ENCODE assay signal across 23 mouse cellular contexts in the genomic region with DNA sequence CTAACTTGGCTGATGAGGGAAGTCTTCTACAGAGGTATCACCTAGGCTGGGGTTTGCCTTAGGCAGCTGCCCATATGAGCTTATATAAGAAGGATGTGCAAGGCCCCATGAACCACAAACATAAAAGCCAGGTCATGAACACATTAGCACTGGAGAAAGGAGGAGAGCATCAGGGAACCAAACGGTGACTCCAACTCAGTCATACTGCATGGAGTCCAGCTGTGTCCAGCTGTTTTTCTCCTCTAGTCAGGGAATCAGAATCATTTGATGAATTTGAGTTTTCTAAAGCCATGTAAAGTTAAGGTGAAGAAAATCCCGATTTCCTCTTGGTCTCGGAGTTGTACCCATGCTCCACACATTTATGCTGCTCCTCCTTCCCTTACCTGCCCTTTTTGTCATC.
A peak's percentile ranks its signal among the peaks of the same experiment; 100 is the strongest.
DNase-seq lines count a peak whose midpoint lies in the region; ATAC-seq and TF ChIP-seq lines count a peak whose summit lies in the region.
"Had no signal": no experiment of that assay in that cellular context is flagged by ENCODE, and none has a peak within 500 bp of the region (broad histone marks: within the 10 kb centered on the region; RNA-seq: fewer than 3 reads in every experiment).

No protein-coding gene starts in this region.

- intact Hi-C loops in heart, adult 2 months (cut with DNase I): no loop called here

- peaks cover 18% of the 10 kb centered on the region for H3K36me3 ChIP-seq in heart, adult 2 months (ENCODE audit: control insufficient read depth, insufficient read depth, low read length)
- no peaks in the 10 kb centered on the region for H3K36me3 ChIP-seq in kidney, adult 2 months (ENCODE audit: control insufficient read depth, insufficient read depth, low read length)
- no peaks in the 10 kb centered on the region for H3K36me3 ChIP-seq in stomach, embryonic 14.5 days (ENCODE audit: control insufficient read depth, insufficient read depth, low read length)
- H3K36me3 ChIP-seq in stomach, postnatal 0 days (ENCODE audit: control insufficient read depth, insufficient read depth, low read length): no peaks in the 10 kb centered on the region
- H3K36me3 ChIP-seq: limb, embryonic 10.5 days; midbrain, embryonic 13.5 days had no signal

- H3K27me3 ChIP-seq in heart, adult 2 months (ENCODE audit: control insufficient read depth, insufficient read depth, low read length): no peaks in the 10 kb centered on the region
- H3K27me3 ChIP-seq in kidney, adult 2 months (replicated peaks; ENCODE audit: control insufficient read depth, insufficient read depth, low read length): no peaks in the 10 kb centered on the region
- H3K27me3 ChIP-seq in stomach, embryonic 14.5 days (ENCODE audit: control insufficient read depth, insufficient read depth, low read length): no peaks in the 10 kb centered on the region
- H3K27me3 ChIP-seq in stomach, postnatal 0 days (ENCODE audit: control insufficient read depth, insufficient read depth, low read length): no peaks in the 10 kb centered on the region
- H3K27me3 ChIP-seq: megakaryocyte, embryonic 14.5 days; midbrain, embryonic 13.5 days had no signal

- H3K79me2 ChIP-seq in heart, adult 2 months (replicated peaks; ENCODE audit: control insufficient read depth, insufficient read depth, low read length): peaks cover 4% of the 10 kb centered on the region

- no peak overlapping the region for H3K9ac ChIP-seq in heart, adult 2 months (ENCODE audit: low read depth, low read length)
- H3K9ac ChIP-seq in stomach, embryonic 14.5 days (replicated peaks; ENCODE audit: low read depth, low read length): no peak overlapping the region
- H3K9ac ChIP-seq in stomach, postnatal 0 days (ENCODE audit: low read length): no peak overlapping the region
- H3K9ac ChIP-seq: hindbrain, embryonic 14.5 days; midbrain, embryonic 13.5 days had no signal

- H3K4me2 ChIP-seq in stomach, embryonic 14.5 days (replicated peaks; ENCODE audit: low read depth, low read length): no peak overlapping the region; the same call in 1 of the 2 replicates
- H3K4me2 ChIP-seq in stomach, postnatal 0 days (replicated peaks; ENCODE audit: low read depth): no peak overlapping the region
- H3K4me2 ChIP-seq: hindbrain, embryonic 14.5 days; midbrain, embryonic 13.5 days had no signal

- WGBS in heart, adult 2 months: 82% methylated on average over 3 of the region's 3 CpGs
- WGBS in kidney, adult 2 months: 76% methylated on average over 3 of the region's 3 CpGs
- WGBS in stomach, embryonic 14.5 days: 44% methylated on average over 3 of the region's 3 CpGs
- WGBS in stomach, postnatal 0 days: 56% methylated on average over 3 of the region's 3 CpGs

- no peak overlapping the region for H3K27ac ChIP-seq in heart, adult 2 months
- no peak overlapping the region for H3K27ac ChIP-seq in kidney, adult 2 months (ENCODE audit: insufficient read depth, low read depth, low read length)
- peak overlapping the region; percentile 34; the same call in 1 of the 2 replicates for H3K27ac ChIP-seq in stomach, embryonic 14.5 days (ENCODE audit: low read length)
- no peak overlapping the region for H3K27ac ChIP-seq in stomach, postnatal 0 days (replicated peaks)
- H3K27ac ChIP-seq: gastrocnemius, adult 2 months; hindbrain, embryonic 14.5 days; layer of hippocampus, adult 2 months; limb, embryonic 10.5 days; midbrain, embryonic 13.5 days had no signal

- TF ChIP-seq EP300 in heart, adult 2 months (IDR thresholded peaks at IDR 0.05; ENCODE audit: insufficient read depth, low read depth, low read length): no peak
- no peak for TF ChIP-seq EP300 in stomach, postnatal 0 days (optimal IDR thresholded peaks at IDR 0.05)

- no peak for TF ChIP-seq CTCF in heart, adult 2 months (IDR thresholded peaks at IDR 0.05)
- TF ChIP-seq CTCF in kidney, adult 2 months (conservative IDR thresholded peaks at IDR 0.05; ENCODE audit: insufficient read depth, insufficient read length, low read depth, low read length): no peak
- TF ChIP-seq CTCF in stomach, postnatal 0 days (IDR thresholded peaks at IDR 0.05; ENCODE audit: low read depth): no peak

- no peaks in the 10 kb centered on the region for H3K9me3 ChIP-seq in stomach, embryonic 14.5 days (ENCODE audit: control insufficient read depth, low read depth, low read length)
- no peaks in the 10 kb centered on the region for H3K9me3 ChIP-seq in stomach, postnatal 0 days (ENCODE audit: control insufficient read depth, low read length)
- H3K9me3 ChIP-seq: limb, embryonic 10.5 days; megakaryocyte, embryonic 14.5 days; midbrain, embryonic 13.5 days had no signal

- no peak for TF ChIP-seq POLR2A in heart, adult 2 months (IDR thresholded peaks at IDR 0.05; ENCODE audit: insufficient read depth, low read depth, low read length)
- no peak for TF ChIP-seq POLR2A in kidney, adult 2 months (IDR thresholded peaks at IDR 0.05; ENCODE audit: low read depth, low read length)

- peaks cover 16% of the 10 kb centered on the region for H3K4me1 ChIP-seq in heart, adult 2 months (ENCODE audit: control insufficient read depth, insufficient read depth, low read length)
- H3K4me1 ChIP-seq in kidney, adult 2 months (ENCODE audit: control insufficient read depth, insufficient read depth, low read length): peaks cover 28% of the 10 kb centered on the region
- H3K4me1 ChIP-seq in stomach, embryonic 14.5 days (ENCODE audit: control insufficient read depth, insufficient read depth, low read length): peaks cover 7% of the 10 kb centered on the region
- H3K4me1 ChIP-seq in stomach, postnatal 0 days (replicated peaks; ENCODE audit: control insufficient read depth, insufficient read depth): no peaks in the 10 kb centered on the region
- H3K4me1 ChIP-seq: limb, embryonic 10.5 days; midbrain, embryonic 13.5 days had no signal

- DNase-seq in heart, adult 18-20 months: peak; percentile 38 to 42
- no peak for DNase-seq in heart, adult 2 months
- peak; percentile 58 for DNase-seq in kidney, postnatal 10 days
- DNase-seq in kidney, adult 2 months: no peak
- no peak for DNase-seq in stomach, postnatal 0 days (ENCODE audit: low spot score)
- no peak for DNase-seq in MN1 (ENCODE audit: low spot score)
- DNase-seq: adrenal gland, postnatal 10 days; cerebellum, adult 2 months; cerebellum, postnatal 36 days; embryo, embryonic 11 days; gastrocnemius, adult 2 months; heart, postnatal 36 days; kidney, postnatal 25 days; liver; thymus, postnatal 14 days had no signal

- H3K4me3 ChIP-seq in heart, adult 2 months: no peak overlapping the region
- H3K4me3 ChIP-seq in kidney, adult 2 months (ENCODE audit: insufficient read depth, low read depth, low read length): no peak overlapping the region
- H3K4me3 ChIP-seq in stomach, embryonic 14.5 days (ENCODE audit: low read depth, low read length): no peak overlapping the region
- H3K4me3 ChIP-seq in stomach, postnatal 0 days (ENCODE audit: low read depth, low read length): no peak overlapping the region
- H3K4me3 ChIP-seq: gastrocnemius, adult 2 months; layer of hippocampus, adult 2 months; limb, embryonic 10.5 days; megakaryocyte, embryonic 14.5 days; midbrain, embryonic 13.5 days had no signal

- ATAC-seq in stomach, embryonic 14.5 days (ENCODE audit: insufficient number of reproducible peaks, insufficient read depth, low FRiP score, low read depth): no peak
- ATAC-seq in stomach, postnatal 0 days (ENCODE audit: low FRiP score, low TSS enrichment): no peak
- ATAC-seq: forebrain, embryonic 14.5 days; inflammation-experienced regulatory T-cells, adult 6 months; midbrain, embryonic 13.5 days had no signal

Comparison
In these comparisons a context has a peak if more than half of its experiments do, and no peak if none do; other contexts are left out.
1. DNase-seq: peak in heart, adult 18-20 months (2 of 2) and kidney, postnatal 10 days (single experiment); none in heart, adult 2 months (0 of 2), kidney, adult 2 months (single experiment), stomach, postnatal 0 days (single experiment) and MN1 (single experiment).